Mouse (Mus musculus) liver, postnatal 0 days (tissue): Measurements from ENCODE around the gene Rnf215.

Experiments
- CTCF ChIP-seq: sonication (generic); IDR thresholded peaks from 2 replicates; pipeline ENCODE4 v1.5.1; 2016; ENCODE audit warnings: antibody characterized with exemption, low read depth
- EP300 ChIP-seq: IDR thresholded peaks from 2 replicates; pipeline ENCODE4 v1.6.1; 2016; ENCODE audit warnings: antibody characterized with exemption, low read depth, mild to moderate bottlenecking

GRCm38 (mm10) chr11:4148120-4148519 lies 13.1 kb downstream of the Rnf215 start:
- TF ChIP-seq EP300 (no peak), CTCF (no peak)
